Mouse (Mus musculus): ENCODE measurements around the gene Mcoln1. TPM values are rescaled to one million over a fixed set of nuclear protein-coding genes. Genes with fewer than 3 reads are reported as not detected.

Gene Mcoln1
- total RNA-seq, 2 experiments from 2014 or later: 72.7 to 85.3 TPM

- DNase-seq (ENCODE audit: extremely low spot score in 1 of 2, low spot score in 1 of 2): no peak
These were observed 46.3 kb downstream of the Mcoln1 start for GRCm38 (mm10) chr8:3546511-3546910.

DNA sequence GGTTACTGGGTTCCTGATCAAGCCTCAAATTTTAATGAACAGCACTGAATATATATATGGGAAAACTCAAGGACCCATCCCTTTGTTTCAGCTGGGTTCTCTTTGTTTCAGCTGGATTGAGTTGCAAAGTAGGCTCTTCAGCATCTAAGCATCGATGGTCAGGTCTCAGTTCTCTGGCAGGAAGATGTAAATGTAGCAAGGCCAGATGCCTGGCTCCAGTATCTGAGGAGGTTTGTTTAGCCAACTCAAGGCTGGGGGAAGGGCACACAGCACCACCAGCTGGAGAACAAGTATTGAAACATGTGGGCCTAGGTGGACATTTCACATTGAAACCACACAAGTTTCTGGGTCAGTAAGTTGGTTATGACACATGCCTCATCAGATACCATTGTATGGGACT lies 52.0 kb downstream of the Mcoln1 start:
- no peak for DNase-seq (ENCODE audit: extremely low spot score in 1 of 2, low spot score in 1 of 2)

GRCm38 (mm10) chr8:3556114-3556513 lies 55.9 kb downstream of the Mcoln1 start:
- DNase-seq (ENCODE audit: extremely low spot score in 1 of 2, low spot score in 1 of 2): no peak

Other genes with a start within 250 kb of the Mcoln1 start
- 10 to 100 TPM; 40.9 to 52.6 TPM for gene Insr, start 220.8 kb upstream of the Mcoln1 start, total RNA-seq (2021)
- gene A430078G23Rik, start 147.0 kb upstream of the Mcoln1 start, total RNA-seq (2021): not detected
- 10 to 100 TPM; 41.6 to 43.6 TPM for gene Arhgef18, start 107.5 kb upstream of the Mcoln1 start, total RNA-seq (2021)
- 1 to 10 TPM in 1 of 2 experiments, under 1 TPM in 1; 0.59 to 1.2 TPM for gene Pex11g, start 32.8 kb upstream of the Mcoln1 start, total RNA-seq (2021)
- gene Tex45, start 29.6 kb upstream of the Mcoln1 start, total RNA-seq (2021): under 1 TPM; 0.23 to 0.30 TPM
- 10 to 100 TPM; 29.0 to 32.5 TPM for gene Zfp358, start 7.3 kb upstream of the Mcoln1 start, total RNA-seq (2021)
- gene Pnpla6, start 14.9 kb downstream of the Mcoln1 start, total RNA-seq (2021): 10 to 100 TPM; 59.1 to 77.1 TPM
- not detected for gene C330021F23Rik, start 67.5 kb downstream of the Mcoln1 start, total RNA-seq (2021)
- 10 to 100 TPM; 35.5 to 38.1 TPM for gene Camsap3, start 86.8 kb downstream of the Mcoln1 start, total RNA-seq (2021)
- 10 to 100 TPM; 37.8 to 41.5 TPM for gene Xab2, start 120.9 kb downstream of the Mcoln1 start, total RNA-seq (2021)
- gene Pet100, start 121.1 kb downstream of the Mcoln1 start, total RNA-seq (2021): 10 to 100 TPM; 82.1 to 87.9 TPM
- under 1 TPM in 1 of 2 experiments, not detected in 1; 0.66 TPM for gene Pcp2, start 125.1 kb downstream of the Mcoln1 start, total RNA-seq (2021)
- gene Stxbp2, start 130.5 kb downstream of the Mcoln1 start, total RNA-seq (2021): 10 to 100 TPM; 31.2 to 42.2 TPM
- gene Retn, start 155.3 kb downstream of the Mcoln1 start, total RNA-seq (2021): under 1 TPM; 0.32 to 0.54 TPM
- not detected for gene Mcemp1, start 165.3 kb downstream of the Mcoln1 start, total RNA-seq (2021)
- gene Fcor, start 171.9 kb downstream of the Mcoln1 start, total RNA-seq (2021): 10 to 100 TPM; 22.4 to 23.5 TPM
- gene Trappc5, start 175.8 kb downstream of the Mcoln1 start, total RNA-seq (2021): 10 to 100 TPM; 26.5 to 32.9 TPM
- gene Fcer2a, start 193.7 kb downstream of the Mcoln1 start, total RNA-seq (2021): not detected
- gene Clec4g, start 220.2 kb downstream of the Mcoln1 start, total RNA-seq (2021): not detected
- not detected for gene Cd209a, start 248.5 kb downstream of the Mcoln1 start, total RNA-seq (2021)